Mouse (Mus musculus) MN1 (cell line): Measurements from ENCODE around the gene Cul9.
A peak's percentile ranks its signal among the peaks of the same experiment; 100 is the strongest.

Experiments used
- DNase-seq: peaks from one replicate; pipeline ENCODE4 v3.0.0-alpha.2; 2016; ENCODE audit warnings: low spot score

The Cul9 gene

GRCm38 (mm10) chr17:46553469-46553868 is 7.3 kb upstream of the Cul9 start:
- peak; percentile 18 for DNase-seq

GRCm38 (mm10) chr17:46552841-46553423 is 6.7 kb upstream of the Cul9 start:
- DNase-seq: peak; percentile 98

DNA sequence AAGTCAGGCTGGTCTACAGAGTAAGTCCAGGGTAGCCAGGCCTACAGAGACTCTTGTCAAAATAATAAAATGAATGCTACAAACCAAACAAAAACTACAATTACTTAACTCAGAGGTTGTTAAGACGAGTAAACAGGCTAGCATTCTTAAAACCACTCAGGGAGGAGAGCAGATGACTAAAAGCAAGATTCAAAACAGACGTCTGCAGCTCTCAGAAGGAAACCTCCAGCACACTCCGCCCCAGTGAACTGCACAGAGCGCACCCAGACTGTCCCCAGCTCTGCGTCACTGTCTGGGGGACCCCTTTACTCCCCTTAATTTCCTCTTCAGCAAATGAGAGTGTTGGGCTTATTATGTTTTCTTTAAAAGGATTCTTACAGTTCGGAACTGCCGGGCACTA is 6.0 kb upstream of the Cul9 start:
- DNase-seq: peak; percentile 30

GRCm38 (mm10) chr17:46551369-46551768 is 5.2 kb upstream of the Cul9 start:
- peak; percentile 72 for DNase-seq

DNA sequence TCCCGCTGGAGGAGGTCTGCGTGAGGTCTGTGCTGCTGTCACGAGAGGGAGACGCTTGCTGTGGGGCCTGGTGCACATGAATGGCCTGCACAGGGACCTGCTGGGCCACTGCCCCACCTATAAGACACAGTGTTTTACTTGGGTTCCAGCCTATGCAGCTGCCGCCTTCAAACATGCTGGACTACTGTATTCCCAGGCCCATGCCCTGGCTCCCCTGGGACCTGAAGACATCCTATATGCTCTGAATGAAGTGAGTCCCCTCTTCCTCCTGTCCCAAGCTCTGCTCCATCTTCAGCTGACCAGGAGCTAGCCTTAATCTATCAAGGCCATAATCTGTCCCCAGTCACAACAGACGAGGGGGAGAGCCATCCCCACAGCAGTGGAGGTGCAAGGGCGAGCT is 4.7 kb upstream of the Cul9 start:
- DNase-seq: peak; percentile 55

- no peak for DNase-seq
Measured at GRCm38 (mm10) chr17:46549642-46550041, 3.5 kb upstream of the Cul9 start.

DNA sequence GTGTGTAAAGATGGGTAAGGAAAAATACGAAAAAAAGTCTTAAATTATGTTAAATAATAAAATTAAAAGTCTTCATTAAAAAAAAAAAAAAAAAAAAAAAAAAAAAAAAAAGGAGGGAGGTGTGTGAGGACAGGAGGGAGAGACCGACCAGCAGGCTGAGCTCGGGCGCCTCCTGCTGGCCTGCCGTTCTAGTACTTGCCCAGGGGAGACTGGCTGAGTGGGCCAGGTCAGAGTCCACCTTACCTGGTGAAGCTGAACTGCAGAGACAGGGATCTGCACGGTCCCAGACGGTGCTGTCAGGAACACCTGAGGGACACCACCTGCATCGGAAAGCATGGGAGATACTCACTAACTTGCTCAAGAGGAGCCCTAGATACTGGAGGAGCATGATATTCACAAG is 3.0 kb upstream of the Cul9 start:
- DNase-seq: peak; percentile 71

DNA sequence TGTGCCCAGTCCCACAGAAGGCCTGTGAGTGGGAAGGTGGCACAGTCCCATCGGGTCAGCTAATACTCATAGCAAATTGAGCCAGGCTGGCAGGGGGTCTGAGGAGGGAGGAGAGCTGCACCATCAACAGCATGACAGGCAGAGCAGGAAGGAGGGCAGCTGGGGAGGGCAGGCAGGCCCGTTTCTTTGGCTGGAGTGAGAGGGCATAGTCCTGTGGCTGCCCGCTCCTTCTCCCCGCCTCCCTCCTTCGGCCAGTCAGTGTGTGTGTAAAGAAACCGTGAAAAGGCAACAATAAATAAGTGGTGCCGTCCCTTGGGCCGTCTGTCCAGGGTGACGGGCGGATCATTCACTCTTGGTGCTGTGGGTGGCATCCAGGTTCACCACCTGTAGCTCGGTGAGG is 2.6 kb upstream of the Cul9 start:
- no peak for DNase-seq

GRCm38 (mm10) chr17:46547923-46548322 is 1.7 kb upstream of the Cul9 start:
- DNase-seq: peak; percentile 34

DNA sequence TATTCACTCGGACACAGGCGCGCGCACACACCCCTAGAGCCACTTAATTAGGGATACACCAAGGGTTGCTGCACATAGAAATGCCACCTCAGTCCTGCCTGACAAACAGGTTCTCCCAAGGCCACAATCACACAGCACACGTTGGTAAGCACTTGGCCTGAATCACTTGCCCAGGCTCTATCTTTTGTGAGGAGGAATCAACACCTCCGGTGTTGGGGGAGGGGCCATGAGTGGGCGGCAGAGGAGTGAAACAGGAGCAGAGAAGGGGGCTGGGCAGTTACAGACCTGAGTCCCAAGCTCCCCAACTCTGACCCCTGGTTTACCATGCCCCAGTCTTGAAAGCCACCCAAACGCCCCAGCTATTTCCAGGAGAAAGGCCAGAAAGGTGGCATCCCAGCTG is 807 bp upstream of the Cul9 start:
- peak; percentile 40 for DNase-seq

DNA sequence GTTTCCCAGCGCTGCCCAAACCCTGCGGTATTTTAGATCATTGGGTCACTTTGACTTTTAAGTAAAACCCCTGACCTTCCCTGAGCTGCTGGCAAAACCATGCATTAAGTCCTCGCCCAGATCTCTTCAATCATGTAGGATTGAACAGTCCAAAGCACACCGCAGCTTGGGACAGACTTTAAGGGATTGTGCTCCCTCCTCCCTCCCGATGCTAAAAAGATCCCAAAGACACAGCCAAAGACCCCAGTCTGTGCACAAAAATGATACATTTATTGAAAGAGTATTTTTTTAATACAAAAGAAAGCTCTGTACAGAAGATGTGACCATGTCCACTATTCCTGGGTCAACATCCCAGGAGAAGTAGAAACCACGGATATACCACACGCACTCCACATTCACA is 403 bp upstream of the Cul9 start:
- no peak for DNase-seq

- no peak for DNase-seq
Measured at GRCm38 (mm10) chr17:46543661-46544060, 2.5 kb downstream of the Cul9 start.

- DNase-seq: peak; percentile 74
Measured at GRCm38 (mm10) chr17:46525579-46526307, 20.4 kb downstream of the Cul9 start.

- no peak for DNase-seq
Measured at GRCm38 (mm10) chr17:46525065-46525464, 21.1 kb downstream of the Cul9 start.

DNA sequence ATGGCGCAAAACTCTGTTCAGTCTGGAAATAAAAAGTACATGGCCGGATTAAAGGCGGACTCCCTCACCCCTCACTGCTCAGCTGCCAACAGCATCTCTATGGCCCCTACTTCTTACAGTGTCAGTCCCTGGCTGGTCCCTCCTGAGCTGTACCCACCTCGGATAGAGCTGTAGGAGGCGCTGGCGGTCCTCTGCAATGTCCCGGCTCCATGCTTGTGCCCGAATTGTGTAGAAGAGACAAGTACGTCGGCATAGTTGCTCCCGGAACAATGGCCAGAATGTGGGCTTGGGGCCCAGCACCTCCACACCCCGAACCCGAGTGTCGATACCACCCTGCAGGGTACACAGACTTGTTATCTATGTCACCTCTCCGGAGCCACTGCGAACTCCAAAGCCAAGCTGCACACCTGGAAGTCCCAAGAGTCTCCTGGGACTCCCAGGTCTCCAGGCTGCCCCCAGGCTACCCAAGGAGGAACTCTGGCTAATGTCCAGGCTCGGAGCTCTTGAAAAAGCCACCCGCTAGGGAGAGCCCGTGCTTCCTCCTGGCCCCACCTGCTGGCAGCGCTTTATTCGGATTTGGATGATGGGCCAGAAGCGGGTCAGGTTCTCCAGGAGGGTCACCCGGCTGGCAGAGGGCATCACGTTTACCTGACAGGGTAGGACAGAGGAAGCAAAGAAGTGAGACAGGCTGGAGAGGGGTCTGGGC is 24.1 kb downstream of the Cul9 start:
- DNase-seq: no peak

- no peak for DNase-seq
Measured at GRCm38 (mm10) chr17:46521174-46521573, 25.0 kb downstream of the Cul9 start.

- no peak for DNase-seq
Measured at GRCm38 (mm10) chr17:46520385-46520979, 25.7 kb downstream of the Cul9 start.

DNA sequence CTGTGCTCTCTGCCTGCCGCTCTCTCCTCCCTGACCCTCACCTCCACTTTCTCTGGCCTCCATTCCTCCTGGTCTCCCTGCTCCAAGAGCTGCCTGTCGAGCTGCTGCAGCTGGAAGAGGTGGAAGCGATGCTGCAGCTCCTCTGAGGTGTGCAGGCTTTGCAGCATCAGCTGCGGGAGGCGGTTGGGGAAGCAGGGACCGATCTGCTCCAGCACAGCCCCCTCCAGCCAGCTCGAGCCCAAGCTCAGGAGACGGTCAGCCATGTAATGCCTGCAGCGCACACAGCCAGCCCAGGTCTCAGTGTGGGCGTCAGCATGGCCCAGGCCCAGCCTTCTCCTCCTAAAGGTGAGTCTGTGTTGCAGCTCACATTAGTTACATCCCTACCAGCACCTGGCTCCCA is 26.2 kb downstream of the Cul9 start:
- DNase-seq: no peak

DNA sequence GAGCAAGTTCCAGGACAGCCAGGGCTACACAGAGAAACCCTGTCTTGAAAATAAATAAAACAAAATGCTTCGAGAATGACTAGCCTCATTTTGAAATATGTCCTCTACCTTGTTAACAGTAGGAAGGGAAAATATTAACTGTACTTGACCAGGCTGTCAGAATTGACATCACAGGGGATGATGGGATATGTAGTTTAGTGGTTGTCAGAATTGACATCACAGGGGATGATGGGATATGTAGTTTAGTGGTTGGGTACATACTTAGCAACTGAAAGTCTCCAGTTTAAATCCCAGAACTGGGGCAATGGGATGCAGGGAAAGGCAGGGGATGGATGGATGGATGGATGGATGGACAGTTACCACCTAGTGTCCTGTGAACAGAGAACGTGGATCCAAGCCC is 32.9 kb downstream of the Cul9 start:
- DNase-seq: no peak

DNA sequence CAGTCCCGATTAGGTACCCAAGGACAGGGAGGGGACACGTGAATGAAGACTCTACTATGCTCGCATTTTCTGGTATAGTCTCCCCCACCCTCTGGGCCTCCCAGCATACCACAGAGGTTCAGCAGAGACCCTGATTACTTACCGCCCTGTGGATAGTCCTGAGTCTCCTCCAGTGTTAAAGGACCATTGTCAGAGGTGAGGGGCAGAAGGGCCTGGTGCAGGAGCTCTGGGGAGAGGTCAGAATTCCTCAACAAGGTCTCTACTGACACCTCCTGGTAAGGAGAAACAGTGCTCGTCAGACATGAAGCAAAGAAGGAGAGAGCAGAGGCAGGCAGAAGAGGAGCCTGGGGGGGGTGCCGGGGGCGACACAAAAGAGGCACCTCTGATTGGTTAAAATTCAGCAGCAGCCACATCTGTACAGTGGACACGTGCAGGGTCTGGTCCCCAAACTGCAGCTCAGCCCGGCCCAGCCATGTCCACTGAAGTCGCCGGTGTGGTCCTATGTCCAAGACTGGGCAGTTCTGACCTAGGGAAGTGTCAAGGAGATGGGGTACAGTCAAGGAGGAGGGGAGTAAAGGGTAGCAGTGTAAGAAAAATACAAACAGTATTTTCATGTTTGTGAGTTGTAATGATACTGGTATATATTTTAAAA is 35.0 kb downstream of the Cul9 start:
- DNase-seq: peak; percentile 52

DNA sequence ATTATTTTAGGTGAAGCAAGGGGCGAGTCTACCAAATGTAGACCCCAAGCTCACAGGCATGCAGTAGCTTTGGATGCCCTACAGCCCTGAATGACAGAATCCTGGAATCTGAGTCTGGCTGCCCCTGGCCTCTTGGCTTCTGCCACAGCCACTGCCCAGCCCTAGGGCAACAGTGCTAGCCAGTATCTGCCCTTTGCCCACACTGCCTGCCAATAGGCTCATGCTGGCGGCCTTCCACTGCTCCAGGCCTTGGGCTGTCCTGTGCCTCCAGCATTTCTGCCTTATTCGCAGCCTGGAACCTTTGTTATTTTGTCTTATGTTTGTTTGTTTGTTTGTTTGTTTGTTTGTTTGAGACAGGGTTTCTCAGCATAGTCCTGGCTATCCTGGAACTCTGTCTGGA is 40.6 kb downstream of the Cul9 start:
- DNase-seq: no peak

DNA sequence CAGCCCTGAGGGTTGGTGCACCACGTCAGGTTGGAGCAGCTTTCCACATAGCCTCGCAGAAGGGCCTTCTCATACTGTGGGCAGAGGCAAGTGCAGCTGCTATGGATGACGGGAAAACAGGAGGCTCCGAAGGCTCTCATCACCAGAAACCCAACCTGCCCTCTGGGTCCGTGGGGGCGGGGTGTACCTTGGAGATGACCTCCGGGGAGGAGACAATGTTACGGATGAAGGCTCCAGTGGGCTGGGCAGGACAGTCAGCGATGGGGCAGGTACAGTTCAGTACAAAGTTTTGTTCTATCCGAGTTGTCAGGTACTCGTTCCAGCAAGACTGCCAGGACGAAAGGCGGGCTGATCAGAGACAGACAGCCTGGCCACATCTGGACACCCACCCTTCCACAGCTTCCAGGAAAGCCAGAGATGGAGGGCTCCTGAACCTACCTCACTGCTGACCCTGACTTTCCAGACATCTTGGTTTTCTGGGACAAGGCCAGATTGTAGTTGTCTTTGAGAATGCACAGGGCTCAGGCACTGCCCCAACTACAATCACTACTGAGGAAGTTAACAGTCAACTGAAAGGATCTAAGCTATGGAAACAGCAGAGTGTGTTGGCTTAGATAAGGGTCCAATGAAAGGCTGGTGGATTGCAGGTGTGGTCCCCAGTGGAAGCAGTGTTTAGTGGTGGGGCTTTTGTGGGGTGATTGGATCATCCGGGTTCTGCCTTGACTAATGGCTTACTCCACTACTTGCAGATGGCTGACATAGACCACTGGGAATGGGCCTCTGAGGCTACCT is 42.1 kb downstream of the Cul9 start:
- no peak for DNase-seq
